Mouse (Mus musculus) C2C12 (cell line): ENCODE measurements around the gene Scamp4.

Source experiments
- CTCF ChIP-seq: IDR thresholded peaks from one replicate; pipeline ENCODE4 v1.5.1; 2011; ENCODE audit not compliant: control insufficient read depth, insufficient read depth, insufficient read length
- MYOD1 ChIP-seq: IDR thresholded peaks from one replicate; pipeline ENCODE4 v1.6.1; 2011; ENCODE audit warnings: low read depth; ENCODE audit not compliant: control insufficient read depth, insufficient read length

GRCm38 (mm10) chr10:80625764-80626163 is 23.1 kb downstream of the Scamp4 start:
- no peak for TF ChIP-seq CTCF
- TF ChIP-seq MYOD1: no peak
